Mouse (Mus musculus) retina, postnatal 1 day (tissue): Measurements from ENCODE around the gene S100g.

Experiments used
- DNase-seq: peaks from one replicate; pipeline ENCODE4 v3.0.0-alpha.2; 2012

The S100g gene

GRCm38 (mm10) chrX:162964383-162964782 lies at the start of gene S100g:
Gene S100g (minus strand): TSS chrX:162964599.
- DNase-seq = no peak

GRCm38 (mm10) chrX:162992121-162992520 lies 27.7 kb upstream of the S100g start:
- no peak for DNase-seq

- DNase-seq = no peak
These were observed 27.0 kb upstream of the S100g start for GRCm38 (mm10) chrX:162991396-162991795.

- DNase-seq = no peak
These were observed 22.6 kb upstream of the S100g start for GRCm38 (mm10) chrX:162986876-162987495.

GRCm38 (mm10) chrX:162976194-162976593 lies 11.8 kb upstream of the S100g start:
- DNase-seq = no peak

- DNase-seq = no peak
These were observed 3.1 kb upstream of the S100g start for GRCm38 (mm10) chrX:162967456-162967855.

- no peak for DNase-seq
These were observed 559 bp downstream of the S100g start for GRCm38 (mm10) chrX:162963840-162964239.

- DNase-seq = no peak
These were observed 6.5 kb downstream of the S100g start for GRCm38 (mm10) chrX:162957921-162958320.

GRCm38 (mm10) chrX:162949811-162950439 lies 14.5 kb downstream of the S100g start:
- DNase-seq = peak; percentile 63

- no peak for DNase-seq
These were observed 22.4 kb downstream of the S100g start for GRCm38 (mm10) chrX:162942027-162942426.

- DNase-seq = no peak
These were observed 32.9 kb downstream of the S100g start for GRCm38 (mm10) chrX:162931467-162931866.

- DNase-seq = no peak
These were observed 42.8 kb downstream of the S100g start for GRCm38 (mm10) chrX:162921487-162922125.

- peak; percentile 62 for DNase-seq
These were observed 48.7 kb downstream of the S100g start for GRCm38 (mm10) chrX:162915697-162916096.

GRCm38 (mm10) chrX:162913651-162914050 lies 50.7 kb downstream of the S100g start:
- DNase-seq = no peak
